ENCODE assay signal across 7 mouse cellular contexts in genomic region chr16:38562968-38563327, GRCm38 (mm10). TPM values are rescaled to one million over a fixed set of nuclear protein-coding genes. Genes with fewer than 3 reads are reported as not detected.
DNase-seq lines count a peak whose midpoint lies in the region; ATAC-seq and TF ChIP-seq lines count a peak whose summit lies in the region.

No protein-coding gene starts in this region.

- no peaks in the 10 kb centered on the region for H3K27me3 ChIP-seq in lung, postnatal 0 days (replicated peaks; ENCODE audit: insufficient read depth, low read length)
- peaks cover 12% of the 10 kb centered on the region for H3K27me3 ChIP-seq in liver, embryonic 11.5 days (replicated peaks; ENCODE audit: control insufficient read depth, insufficient read depth, low read length)
- H3K27me3 ChIP-seq in stomach, embryonic 16.5 days (ENCODE audit: control insufficient read depth, insufficient read depth, low read length): 0 out of 2 replicates have a peak, but pooled peaks cover 5% of the 10 kb centered on the region

- H3K9me3 ChIP-seq in lung, postnatal 0 days (ENCODE audit: low read length): no peaks in the 10 kb centered on the region
- H3K9me3 ChIP-seq in liver, embryonic 11.5 days (ENCODE audit: control insufficient read depth, low read length): no peaks in the 10 kb centered on the region
- H3K9me3 ChIP-seq in stomach, embryonic 16.5 days (replicated peaks; ENCODE audit: control insufficient read depth, low read length): no peaks in the 10 kb centered on the region

- H3K9ac ChIP-seq in lung, postnatal 0 days (replicated peaks; ENCODE audit: low read depth): peak overlapping the region; percentile 92
- peak overlapping the region; percentile 92 for H3K9ac ChIP-seq in liver, embryonic 11.5 days (ENCODE audit: low read depth, low read length)
- H3K9ac ChIP-seq in stomach, embryonic 16.5 days (ENCODE audit: low read length): peak overlapping the region; percentile 93

- no peak for TF ChIP-seq CTCF in lung, postnatal 0 days (IDR thresholded peaks at IDR 0.05)

- WGBS in lung, postnatal 0 days: 3% methylated on average over 25 of the region's 25 CpGs
- WGBS in liver, embryonic 11.5 days: under 1% methylated on average over 25 of the region's 25 CpGs
- WGBS in stomach, embryonic 16.5 days: under 1% methylated on average over 25 of the region's 25 CpGs

- H3K36me3 ChIP-seq in lung, postnatal 0 days (ENCODE audit: insufficient read depth, low read length): no peaks in the 10 kb centered on the region
- peaks cover 5% of the 10 kb centered on the region; the same call in 1 of the 2 replicates for H3K36me3 ChIP-seq in liver, embryonic 11.5 days (ENCODE audit: control insufficient read depth, insufficient read depth, low read length)
- H3K36me3 ChIP-seq in stomach, embryonic 16.5 days (ENCODE audit: control insufficient read depth, insufficient read depth, low read length): 0 out of 2 replicates have a peak, but pooled peaks cover 4% of the 10 kb centered on the region

- H3K4me3 ChIP-seq in lung, postnatal 0 days (ENCODE audit: low read depth, low read length): peak overlapping the region; percentile 91
- peak overlapping the region; percentile 93 for H3K4me3 ChIP-seq in liver, embryonic 11.5 days (ENCODE audit: low read depth, low read length)
- peak overlapping the region; percentile 74 for H3K4me3 ChIP-seq in stomach, embryonic 16.5 days (replicated peaks; ENCODE audit: low read length)

- H3K4me1 ChIP-seq in lung, postnatal 0 days (ENCODE audit: insufficient read depth, low read depth, low read length): peaks cover 3% of the 10 kb centered on the region; the same call in 1 of the 2 replicates
- no peaks in the 10 kb centered on the region for H3K4me1 ChIP-seq in liver, embryonic 11.5 days (replicated peaks; ENCODE audit: control insufficient read depth, insufficient read depth, low read length)
- H3K4me1 ChIP-seq in stomach, embryonic 16.5 days (ENCODE audit: control insufficient read depth, insufficient read depth, low read length): peaks cover 7% of the 10 kb centered on the region; the same call in 1 of the 2 replicates

- no peak for TF ChIP-seq EP300 in lung, postnatal 0 days (IDR thresholded peaks at IDR 0.05)

- DNase-seq in lung, postnatal 0 days (ENCODE audit: low spot score): no peak
- no peak for DNase-seq in lung, postnatal 14 days
- DNase-seq in liver, embryonic 11.5 days (ENCODE audit: low spot score): no peak
- no peak for DNase-seq in adrenal gland, postnatal 4 days (ENCODE audit: low spot score in 2 of 2)
- no peak for DNase-seq in spleen, adult 12 weeks (ENCODE audit: low spot score)

- H3K27ac ChIP-seq in lung, postnatal 0 days (ENCODE audit: low read length): peak overlapping the region; percentile 83
- peak overlapping the region; percentile 67 for H3K27ac ChIP-seq in liver, embryonic 11.5 days (ENCODE audit: low read depth, low read length)
- peak overlapping the region; percentile 65 for H3K27ac ChIP-seq in stomach, embryonic 16.5 days (ENCODE audit: low read length)

- peak; percentile 59 for ATAC-seq in lung, postnatal 0 days
- peak; percentile 71 for ATAC-seq in erythroid progenitor cell, adult 5-6 weeks (replicated peaks; ENCODE audit: low FRiP score, poor library complexity, severe bottlenecking)
- peak; percentile 69 for ATAC-seq in liver, embryonic 11.5 days (replicated peaks; ENCODE audit: low FRiP score)
- peak; percentile 54; the same call in 1 of the 2 replicates for ATAC-seq in stomach, embryonic 16.5 days (ENCODE audit: insufficient read depth, low FRiP score)

- H3K4me2 ChIP-seq in lung, postnatal 0 days (replicated peaks; ENCODE audit: low read depth, low read length): peak overlapping the region; percentile 82
- peak overlapping the region; percentile 80 for H3K4me2 ChIP-seq in liver, embryonic 11.5 days
- peak overlapping the region; percentile 73 for H3K4me2 ChIP-seq in stomach, embryonic 16.5 days (ENCODE audit: low read depth, low read length)

RNA-seq across cellular contexts. Expression of gene Tmem39a, which starts 4.5 kb away (rescaled TPM):
- polyA plus RNA-seq in lung, postnatal 0 days (2015; fragmentation: Nextera tagmentation; extraction: Ambion mirVana): 45.2 and 45.9 TPM in 2 replicates
- 28.5 and 33.9 TPM in 2 replicates for total RNA-seq in erythroid progenitor cell, adult 5-6 weeks (2015; ENCODE audit: low replicate concordance)
- 5.3 and 16.8 TPM in 2 replicates for total RNA-seq in erythroid progenitor cell, adult 5-6 weeks (2017; ENCODE audit: low replicate concordance)
- 88.7 and 89.3 TPM in 2 replicates for polyA plus RNA-seq in liver, embryonic 11.5 days (2014; fragmentation: Nextera tagmentation; extraction: Ambion mirVana)
- polyA plus RNA-seq in stomach, embryonic 16.5 days (2015; fragmentation: Nextera tagmentation; extraction: Ambion mirVana): 106 and 110 TPM in 2 replicates
- 10 to 100 TPM; 71.9 to 75.7 TPM for total RNA-seq in adrenal gland, postnatal 4 days (2021)

RNA-seq across cellular contexts. Expression of gene Poglut1, which starts 12.9 kb away (rescaled TPM):
- 19.4 and 22.4 TPM in 2 replicates for polyA plus RNA-seq in lung, postnatal 0 days (2015; fragmentation: Nextera tagmentation; extraction: Ambion mirVana)
- total RNA-seq in erythroid progenitor cell, adult 5-6 weeks (2015; ENCODE audit: low replicate concordance): 2.9 and 10.8 TPM in 2 replicates
- 5.3 TPM in 1 of 2 replicates, not detected in the other for total RNA-seq in erythroid progenitor cell, adult 5-6 weeks (2017; ENCODE audit: low replicate concordance)
- polyA plus RNA-seq in liver, embryonic 11.5 days (2014; fragmentation: Nextera tagmentation; extraction: Ambion mirVana): 31.0 and 34.1 TPM in 2 replicates
- 43.3 and 44.4 TPM in 2 replicates for polyA plus RNA-seq in stomach, embryonic 16.5 days (2015; fragmentation: Nextera tagmentation; extraction: Ambion mirVana)
- 10 to 100 TPM; 31.7 to 33.7 TPM for total RNA-seq in adrenal gland, postnatal 4 days (2021)

RNA-seq across cellular contexts. Expression of gene Timmdc1, which starts 40.5 kb away (rescaled TPM):
- polyA plus RNA-seq in lung, postnatal 0 days (2015; fragmentation: Nextera tagmentation; extraction: Ambion mirVana): 16.7 and 17.6 TPM in 2 replicates
- total RNA-seq in erythroid progenitor cell, adult 5-6 weeks (2015; ENCODE audit: low replicate concordance): 4.0 and 7.5 TPM in 2 replicates
- total RNA-seq in erythroid progenitor cell, adult 5-6 weeks (2017; ENCODE audit: low replicate concordance): 5.5 and 14.8 TPM in 2 replicates
- 25.1 and 28.1 TPM in 2 replicates for polyA plus RNA-seq in liver, embryonic 11.5 days (2014; fragmentation: Nextera tagmentation; extraction: Ambion mirVana)
- polyA plus RNA-seq in stomach, embryonic 16.5 days (2015; fragmentation: Nextera tagmentation; extraction: Ambion mirVana): 23.1 and 25.8 TPM in 2 replicates
- total RNA-seq in adrenal gland, postnatal 4 days (2021): 10 to 100 TPM; 26.4 to 32.2 TPM
